Mouse (Mus musculus): Measurements from ENCODE around the gene Gfra1.

DNA sequence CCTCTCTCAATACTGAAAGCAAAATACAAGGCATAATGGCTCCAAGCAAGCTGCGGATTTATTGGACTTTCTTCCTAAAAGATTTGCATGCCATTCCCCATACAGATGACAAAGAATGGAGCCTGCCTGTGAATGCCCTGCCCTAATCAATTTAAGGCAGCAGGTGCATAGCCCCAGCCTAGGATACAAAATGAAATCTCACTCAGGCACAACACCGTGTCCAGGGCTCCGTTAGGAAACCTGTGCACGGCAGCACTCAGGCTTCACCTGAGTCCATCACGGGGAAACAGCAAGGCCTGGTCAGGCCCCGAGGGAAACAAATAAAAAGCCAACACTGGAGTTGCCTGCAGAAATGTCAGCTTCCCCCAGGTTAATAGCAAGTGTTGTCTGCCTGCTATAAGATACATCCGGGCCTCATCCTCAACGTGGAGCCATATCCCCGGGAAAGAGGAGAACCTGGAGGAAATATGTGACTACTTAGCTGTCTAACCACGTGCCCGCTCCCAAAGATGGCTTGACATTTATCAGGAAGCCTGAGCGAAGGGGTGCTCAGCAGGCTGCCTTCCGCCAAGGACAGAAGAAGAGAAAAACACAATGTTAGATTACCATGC, 102.3 kb downstream of the Gfra1 start:
- TF ChIP-seq POLR2A (IDR thresholded peaks at IDR 0.05; ENCODE audit: borderline replicate concordance, extremely low read depth, insufficient read depth, insufficient read length, poor library complexity, severe bottlenecking), result no peak
- no peak for TF ChIP-seq CTCF (IDR thresholded peaks at IDR 0.05; ENCODE audit: borderline replicate concordance, extremely low read depth, insufficient read depth, insufficient read length)

All from brain, embryonic 14.5 days (tissue).